Mouse (Mus musculus): Measurements from ENCODE around the gene Ifitm5. TPM values are rescaled to one million over a fixed set of nuclear protein-coding genes. Genes with fewer than 3 reads are reported as not detected.

Gene Ifitm5
- polyA plus RNA-seq, 1 experiment from 2014 or later: 0.22 TPM

DNA sequence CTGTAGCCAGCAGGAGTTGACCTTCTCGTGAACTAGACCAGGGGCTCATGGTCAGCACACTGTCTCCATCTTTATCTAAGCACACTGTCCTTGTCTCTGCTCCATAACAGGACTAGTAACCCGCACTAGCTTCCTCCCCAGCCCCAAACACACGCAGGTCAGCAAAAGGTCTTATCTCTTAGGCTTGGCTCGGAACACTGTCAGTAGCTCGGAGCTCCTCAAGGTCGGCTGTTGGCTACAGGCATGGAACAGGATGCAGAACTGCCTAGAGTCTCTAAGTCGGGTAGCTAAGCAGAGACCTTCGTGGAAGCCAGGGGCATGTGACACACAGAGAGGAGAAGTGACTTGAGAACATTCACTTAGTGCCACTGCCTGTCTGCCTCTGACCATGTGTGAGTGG is 1.9 kb downstream of the Ifitm5 start:
- H3K27ac ChIP-seq: no peak overlapping the region
- 90% methylated on average over 8 of the region's 8 CpGs for WGBS
- no peak overlapping the region for H3K9ac ChIP-seq (replicated peaks)
- H3K27me3 ChIP-seq: no peaks in the 10 kb centered on the region
- no peak for ATAC-seq
- no peak overlapping the region for H3K4me3 ChIP-seq (replicated peaks)
- H3K36me3 ChIP-seq: 0 out of 2 replicates have a peak, but pooled peaks cover 5% of the 10 kb centered on the region
- H3K9me3 ChIP-seq: no peaks in the 10 kb centered on the region
- H3K4me1 ChIP-seq (replicated peaks): peaks cover 14% of the 10 kb centered on the region
- no peak overlapping the region for H3K4me2 ChIP-seq (replicated peaks)

DNA sequence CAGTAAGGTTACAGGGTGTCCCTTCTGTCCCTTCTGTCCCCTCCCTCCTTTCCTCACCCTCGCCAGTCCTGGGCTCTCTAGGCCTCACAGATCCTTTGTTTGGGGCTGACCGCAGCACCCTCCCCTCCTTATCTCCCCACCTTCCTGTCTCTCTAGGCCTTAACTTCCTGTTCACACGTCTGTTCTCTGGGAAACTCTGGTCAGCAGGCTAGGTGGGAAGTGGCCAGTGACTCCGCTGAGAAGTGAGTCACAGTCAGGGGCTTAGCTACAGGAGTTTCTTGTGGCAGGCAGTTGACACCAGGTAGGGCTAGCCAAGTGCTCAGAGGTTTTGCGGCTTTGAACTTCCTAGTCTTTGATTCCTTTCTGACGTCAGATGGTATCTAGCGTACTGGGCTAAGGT is 3.1 kb downstream of the Ifitm5 start:
- 75% methylated on average over 7 of the region's 7 CpGs for WGBS
- no peaks in the 10 kb centered on the region for H3K9me3 ChIP-seq
- H3K27ac ChIP-seq: no peak overlapping the region
- no peak for ATAC-seq
- 0 out of 2 replicates have a peak, but pooled peaks cover 5% of the 10 kb centered on the region for H3K36me3 ChIP-seq
- no peak overlapping the region for H3K9ac ChIP-seq (replicated peaks)
- no peak overlapping the region for H3K4me2 ChIP-seq (replicated peaks)
- peaks cover 19% of the 10 kb centered on the region for H3K4me1 ChIP-seq (replicated peaks)
- H3K27me3 ChIP-seq: no peaks in the 10 kb centered on the region
- no peak overlapping the region for H3K4me3 ChIP-seq (replicated peaks)

DNA sequence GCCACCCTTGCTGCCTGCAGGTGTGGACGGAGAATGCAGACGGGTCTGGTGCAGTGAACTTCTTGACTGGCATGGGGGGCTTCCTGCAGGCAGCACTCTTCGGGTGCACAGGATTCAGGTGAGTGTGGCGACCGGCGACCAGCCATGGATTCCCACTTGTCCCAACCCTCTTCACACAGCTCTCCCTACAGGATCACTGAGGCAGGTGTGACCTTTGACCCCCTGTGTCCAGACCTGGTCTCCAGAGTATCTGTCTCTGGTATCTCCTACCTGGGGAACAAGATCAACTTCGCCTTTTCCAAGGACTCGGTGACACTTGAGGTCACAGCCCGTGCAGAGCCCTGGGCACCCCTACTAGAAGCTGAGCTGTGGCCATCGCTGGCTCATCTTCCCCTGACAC is 3.8 kb downstream of the Ifitm5 start:
- H3K4me3 ChIP-seq (replicated peaks): no peak overlapping the region
- ATAC-seq: no peak
- 87% methylated on average over 10 of the region's 10 CpGs for WGBS

DNA sequence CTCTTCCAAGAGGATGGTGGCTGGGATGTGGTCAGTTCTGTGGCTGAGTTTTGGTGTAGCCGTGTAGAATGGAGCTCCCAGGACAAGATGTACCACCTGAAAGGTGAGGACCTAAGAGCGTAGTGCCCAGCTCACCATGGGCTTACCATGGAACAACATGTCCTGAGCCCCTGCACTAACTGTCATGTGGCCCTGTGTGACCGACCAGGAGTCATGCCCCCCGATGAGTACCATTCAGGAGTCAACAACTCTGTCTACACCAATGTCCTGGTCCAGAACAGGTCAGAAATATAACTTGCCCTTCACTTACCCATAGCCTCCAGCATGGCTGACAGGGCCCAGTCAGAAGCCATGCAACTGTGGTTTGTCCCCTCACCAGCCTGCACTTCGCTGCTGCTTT is 4.8 kb downstream of the Ifitm5 start:
- no peak overlapping the region for H3K4me3 ChIP-seq (replicated peaks)
- H3K27me3 ChIP-seq: no peaks in the 10 kb centered on the region
- ATAC-seq: no peak
- H3K36me3 ChIP-seq: 0 out of 2 replicates have a peak, but pooled peaks cover 5% of the 10 kb centered on the region
- whole genome bisulfite sequencing: 95% methylated on average over 5 of the region's 5 CpGs
- peaks cover 16% of the 10 kb centered on the region for H3K4me1 ChIP-seq (replicated peaks)
- H3K27ac ChIP-seq: no peak overlapping the region
- no peak overlapping the region for H3K4me2 ChIP-seq (replicated peaks)
- no peak overlapping the region for H3K9ac ChIP-seq (replicated peaks)
- no peaks in the 10 kb centered on the region for H3K9me3 ChIP-seq

More for the DNA sequence above, 3.8 kb downstream of the Ifitm5 start:
- H3K9me3 ChIP-seq: no peaks in the 10 kb centered on the region
- H3K27me3 ChIP-seq: no peaks in the 10 kb centered on the region
- H3K9ac ChIP-seq (replicated peaks): no peak overlapping the region
- 0 out of 2 replicates have a peak, but pooled peaks cover 5% of the 10 kb centered on the region for H3K36me3 ChIP-seq
- peaks cover 24% of the 10 kb centered on the region for H3K4me1 ChIP-seq (replicated peaks)
- no peak overlapping the region for H3K27ac ChIP-seq
- H3K4me2 ChIP-seq (replicated peaks): no peak overlapping the region

DNA sequence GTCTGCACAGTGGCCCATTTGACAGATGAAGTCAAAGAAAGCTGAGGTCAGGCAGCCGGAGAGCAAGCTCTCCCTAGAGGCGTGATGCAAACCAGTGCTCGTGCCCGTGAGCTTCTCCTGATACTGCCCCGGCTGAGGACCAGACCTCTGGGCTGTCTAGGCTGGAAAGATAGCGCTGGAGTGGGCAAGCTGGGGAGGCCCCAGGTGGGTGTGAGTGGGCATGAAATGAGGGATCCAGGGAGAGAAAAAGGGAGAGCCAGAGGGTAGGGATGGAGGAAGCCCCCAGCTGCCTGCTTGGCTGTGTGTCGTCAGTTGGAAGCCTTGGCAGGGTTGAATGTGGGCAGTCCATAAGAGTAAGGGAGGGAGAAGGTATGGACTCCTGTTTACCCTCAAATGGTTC is 5.9 kb downstream of the Ifitm5 start:
- Histone ChIP-seq H3K4me3 (replicated peaks) (no peak overlapping the region), H3K27ac (no peak overlapping the region), H3K36me3 (0 out of 2 replicates have a peak, but pooled peaks cover 5% of the 10 kb centered on the region), H3K27me3 (peaks cover 4% of the 10 kb centered on the region; the same call in 1 of the 2 replicates), H3K9ac (replicated peaks) (no peak overlapping the region), H3K4me1 (replicated peaks) (peaks cover 14% of the 10 kb centered on the region), H3K4me2 (replicated peaks) (no peak overlapping the region), H3K9me3 (no peaks in the 10 kb centered on the region)
- ATAC-seq: no peak
- WGBS: 89% methylated on average over 7 of the region's 7 CpGs

DNA sequence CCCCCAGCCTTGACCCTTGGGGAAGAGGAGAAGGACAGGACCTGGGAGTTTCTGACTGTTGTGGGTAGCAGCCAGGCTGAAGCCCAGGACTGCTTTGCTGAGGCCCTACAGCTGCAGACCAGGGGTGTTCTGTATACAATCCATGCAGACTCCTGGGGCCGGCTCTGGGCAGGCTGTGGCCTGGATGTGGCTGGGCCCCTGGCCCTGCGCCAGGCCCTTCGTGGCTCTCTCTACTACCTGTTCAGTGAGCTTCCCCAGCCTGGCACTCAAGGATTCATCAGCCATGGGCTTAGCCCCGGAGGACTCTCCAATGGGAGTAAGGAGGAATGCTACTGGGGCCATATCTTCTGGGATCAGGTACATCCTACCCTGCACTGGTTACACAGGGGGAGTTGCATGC is 6.7 kb downstream of the Ifitm5 start:
- Histone ChIP-seq H3K4me1 (replicated peaks) (peaks cover 14% of the 10 kb centered on the region), H3K27me3 (peaks cover 4% of the 10 kb centered on the region; the same call in 1 of the 2 replicates), H3K9ac (replicated peaks) (no peak overlapping the region), H3K27ac (no peak overlapping the region), H3K9me3 (no peaks in the 10 kb centered on the region), H3K4me3 (replicated peaks) (no peak overlapping the region), H3K4me2 (replicated peaks) (no peak overlapping the region), H3K36me3 (0 out of 2 replicates have a peak, but pooled peaks cover 1% of the 10 kb centered on the region)
- ATAC-seq: no peak
- WGBS: 91% methylated on average over 4 of the region's 4 CpGs

DNA sequence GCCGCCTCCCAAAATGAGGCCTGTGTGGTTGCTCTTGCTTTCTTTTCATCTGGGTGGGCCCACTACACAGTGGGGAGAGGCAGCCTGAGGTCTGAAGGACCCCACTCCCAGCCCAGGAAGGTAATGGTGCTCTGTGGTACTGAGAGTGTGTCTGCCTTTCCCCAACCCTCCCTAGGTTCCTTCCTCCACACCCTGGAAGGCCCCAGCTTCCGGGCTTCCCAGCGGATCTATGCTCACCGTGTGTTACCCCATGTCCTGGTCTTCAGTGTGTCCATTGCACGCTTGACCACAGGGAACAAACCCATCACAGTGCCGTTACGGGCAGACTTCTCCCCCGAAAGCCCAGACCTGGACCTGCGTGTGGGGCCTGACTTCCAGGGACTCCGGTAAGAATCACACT is 7.3 kb downstream of the Ifitm5 start:
- H3K4me2 ChIP-seq (replicated peaks): no peak overlapping the region
- 93% methylated on average over 10 of the region's 10 CpGs for WGBS

DNA sequence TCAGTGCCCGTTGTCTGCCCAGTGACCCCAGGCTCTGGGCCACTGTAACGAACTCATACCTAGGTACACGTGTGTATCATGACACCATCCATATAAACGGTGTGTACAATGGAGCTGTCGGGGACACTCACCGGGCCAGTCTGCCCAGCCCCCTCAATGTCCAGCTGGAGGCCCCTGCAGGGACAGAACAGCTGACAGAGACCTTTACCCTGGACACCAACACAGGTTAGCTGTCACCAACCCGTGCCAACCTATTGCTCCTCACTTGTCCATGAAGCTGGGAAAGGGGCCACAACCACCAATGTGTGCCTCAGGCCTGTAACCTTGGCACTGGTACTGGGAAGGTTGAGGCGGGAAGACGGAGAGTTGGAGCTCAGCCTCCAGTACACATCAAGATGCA is 7.8 kb downstream of the Ifitm5 start:
- no peak for ATAC-seq
- H3K27ac ChIP-seq: no peak overlapping the region
- no peaks in the 10 kb centered on the region for H3K36me3 ChIP-seq
- peaks cover 14% of the 10 kb centered on the region for H3K4me1 ChIP-seq (replicated peaks)
- H3K27me3 ChIP-seq: peaks cover 4% of the 10 kb centered on the region; the same call in 1 of the 2 replicates
- H3K9me3 ChIP-seq: no peaks in the 10 kb centered on the region
- peak overlapping the region; percentile 61 for H3K4me2 ChIP-seq (replicated peaks)
- peak overlapping the region; percentile 54; the same call in 1 of the 2 replicates for H3K9ac ChIP-seq (replicated peaks)
- 67% methylated on average over 9 of the region's 9 CpGs for WGBS
- peak overlapping the region; percentile 46 for H3K4me3 ChIP-seq (replicated peaks)

More for the DNA sequence above, 7.3 kb downstream of the Ifitm5 start:
- Histone ChIP-seq H3K9ac (replicated peaks) (no peak overlapping the region), H3K4me1 (replicated peaks) (peaks cover 14% of the 10 kb centered on the region), H3K27ac (no peak overlapping the region), H3K4me3 (replicated peaks) (no peak overlapping the region), H3K27me3 (peaks cover 4% of the 10 kb centered on the region; the same call in 1 of the 2 replicates), H3K36me3 (no peaks in the 10 kb centered on the region), H3K9me3 (no peaks in the 10 kb centered on the region)
- no peak for ATAC-seq

DNA sequence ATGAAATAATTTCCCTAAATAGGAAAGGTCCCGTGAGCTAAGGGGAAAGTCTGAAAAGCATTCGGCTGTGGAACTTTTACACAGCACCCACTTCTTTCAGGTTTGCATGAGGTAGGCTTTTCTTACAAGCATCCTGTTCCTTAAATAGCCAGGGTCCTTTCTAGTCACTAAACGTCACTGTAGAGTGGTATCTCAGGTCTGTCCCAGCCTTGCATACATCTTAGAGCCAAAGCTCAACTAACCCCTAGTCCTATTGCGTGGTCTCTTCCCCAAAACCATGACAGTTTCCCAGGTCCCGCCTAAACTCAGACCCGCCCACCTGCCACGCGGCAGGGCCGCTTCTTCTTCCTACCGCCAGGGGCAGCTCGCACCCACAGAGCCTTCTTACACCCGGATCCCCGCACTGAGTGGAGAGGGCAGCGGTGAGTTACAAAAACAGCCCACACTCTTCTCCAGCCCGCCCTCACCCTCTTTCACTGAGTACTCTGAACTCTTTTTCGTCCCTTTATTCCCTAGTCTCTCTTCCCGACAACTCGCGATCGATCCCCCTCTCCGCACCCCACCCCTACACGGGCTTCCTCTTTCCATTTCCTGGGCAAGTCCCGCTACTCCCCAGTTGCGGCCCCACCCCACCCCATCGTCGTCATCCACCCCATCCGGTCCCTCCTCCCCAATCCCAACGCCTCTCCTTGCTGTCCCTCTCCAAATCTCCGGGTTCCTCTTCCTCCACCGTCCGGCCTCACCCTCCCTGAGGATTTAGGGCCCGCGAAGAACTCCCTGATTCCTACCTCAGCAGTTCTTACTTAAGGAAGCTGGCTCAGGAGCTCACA is 8.7 kb downstream of the Ifitm5 start, which contains the start of gene Pgghg:
Pgghg (plus strand) TSS at position 170 of the 830 bp plus-strand sequence.
- Histone ChIP-seq H3K4me1 (replicated peaks) (peaks cover 14% of the 10 kb centered on the region), H3K4me3 (replicated peaks) (peak within 1 kb of the TSS; percentile 46), H3K36me3 (no peaks in the 10 kb centered on the region), H3K27ac (peak within 1 kb of the TSS; percentile 19; the same call in 1 of the 2 replicates), H3K4me2 (replicated peaks) (peak within 1 kb of the TSS; percentile 61), H3K9me3 (no peaks in the 10 kb centered on the region), H3K27me3 (peaks cover 4% of the 10 kb centered on the region; the same call in 1 of the 2 replicates), H3K9ac (replicated peaks) (peak within 1 kb of the TSS; percentile 54)
- peak; percentile 90 for ATAC-seq
- WGBS: 4% methylated on average over 33 of the region's 33 CpGs

DNA sequence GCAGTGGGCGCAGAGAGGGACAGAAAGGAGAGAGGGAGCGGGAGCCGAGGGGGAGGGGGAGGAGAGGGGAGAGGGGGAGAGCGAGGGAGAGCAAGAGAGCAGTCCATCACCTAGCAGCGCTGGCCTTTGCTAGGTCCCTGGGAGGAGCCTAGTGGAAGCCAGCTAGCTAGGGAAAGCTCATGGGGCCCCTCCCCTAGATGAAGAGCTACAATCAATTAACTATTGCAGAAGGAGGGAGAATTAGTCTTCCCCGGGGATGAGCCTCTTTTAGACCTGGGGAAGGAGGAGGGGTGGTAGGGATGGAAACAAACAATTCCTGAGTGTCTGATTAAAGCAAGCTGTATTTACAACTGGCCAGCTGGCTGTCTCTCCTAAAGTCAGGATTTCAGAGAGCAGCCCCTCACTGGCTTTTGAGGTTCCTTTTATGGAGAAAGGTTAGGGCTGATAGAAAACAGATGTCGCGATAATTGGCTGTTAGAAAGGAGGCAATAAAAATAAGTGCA is 10.4 kb downstream of the Ifitm5 start:
- Histone ChIP-seq H3K27ac (no peak overlapping the region), H3K4me1 (replicated peaks) (peaks cover 14% of the 10 kb centered on the region), H3K9ac (replicated peaks) (no peak overlapping the region), H3K4me2 (replicated peaks) (no peak overlapping the region), H3K27me3 (peaks cover 13% of the 10 kb centered on the region; the same call in 1 of the 2 replicates), H3K36me3 (no peaks in the 10 kb centered on the region), H3K9me3 (no peaks in the 10 kb centered on the region), H3K4me3 (replicated peaks) (no peak overlapping the region)
- WGBS: 14% methylated on average over 8 of the region's 8 CpGs
- ATAC-seq: no peak

DNA sequence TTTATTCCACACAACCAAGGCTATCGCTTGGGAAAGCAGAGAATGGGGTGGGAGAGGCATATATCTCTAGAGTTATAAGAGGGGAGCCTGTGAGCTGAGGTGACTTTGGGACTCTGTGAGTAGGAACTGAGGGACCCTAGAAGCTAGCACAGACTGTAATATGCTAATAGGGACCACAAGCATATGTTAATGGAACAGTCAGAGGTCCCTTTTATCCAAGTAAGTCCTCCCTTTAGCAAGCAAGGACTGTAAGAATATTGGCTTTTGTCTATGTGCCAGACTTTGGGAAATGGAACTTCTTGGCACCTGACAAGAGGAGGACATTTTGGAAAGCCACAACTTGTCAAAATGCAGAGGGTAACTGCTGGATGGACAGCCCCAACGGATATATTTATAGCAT is 11.2 kb downstream of the Ifitm5 start:
- Histone ChIP-seq H3K4me3 (replicated peaks) (no peak overlapping the region), H3K4me2 (replicated peaks) (no peak overlapping the region), H3K9me3 (no peaks in the 10 kb centered on the region), H3K27ac (no peak overlapping the region), H3K4me1 (replicated peaks) (peaks cover 14% of the 10 kb centered on the region), H3K9ac (replicated peaks) (no peak overlapping the region), H3K36me3 (no peaks in the 10 kb centered on the region), H3K27me3 (peaks cover 13% of the 10 kb centered on the region; the same call in 1 of the 2 replicates)
- 22% methylated on average over 2 of the region's 2 CpGs for WGBS
- no peak for ATAC-seq

DNA sequence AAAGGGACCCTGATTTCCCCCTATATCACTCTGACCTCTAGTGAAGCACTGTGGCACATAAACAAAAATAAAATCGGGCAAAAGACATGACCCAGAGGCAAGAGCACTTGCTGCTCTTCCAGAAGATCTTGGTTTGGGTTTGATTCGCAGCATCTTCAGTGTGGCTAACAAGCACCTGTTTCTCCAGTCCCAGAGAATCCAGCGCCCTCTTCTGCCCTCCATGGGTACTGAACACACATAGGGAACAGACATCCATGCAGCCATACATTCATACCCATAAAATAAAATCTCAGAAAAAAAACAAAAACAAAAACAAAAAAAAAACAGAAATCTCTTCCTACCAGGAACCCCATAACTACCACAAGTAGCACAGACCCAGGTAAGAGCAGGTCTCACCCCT is 11.7 kb downstream of the Ifitm5 start:
- Histone ChIP-seq H3K9ac (replicated peaks) (no peak overlapping the region), H3K4me3 (replicated peaks) (no peak overlapping the region), H3K27me3 (peaks cover 13% of the 10 kb centered on the region; the same call in 1 of the 2 replicates), H3K4me1 (replicated peaks) (peaks cover 14% of the 10 kb centered on the region), H3K4me2 (replicated peaks) (no peak overlapping the region), H3K36me3 (no peaks in the 10 kb centered on the region), H3K27ac (no peak overlapping the region), H3K9me3 (no peaks in the 10 kb centered on the region)
- 40% methylated on average over 3 of the region's 3 CpGs for WGBS
- no peak for ATAC-seq

All from midbrain, embryonic 13.5 days (tissue).